Mouse (Mus musculus): ENCODE results near the gene Cfap97d2. TPM values are rescaled to one million over a fixed set of nuclear protein-coding genes. Genes with fewer than 3 reads are reported as not detected.
A peak's percentile ranks its signal among the peaks of the same experiment; 100 is the strongest.

Cfap97d2 gene
- polyA plus RNA-seq, 1 experiment = not detected

DNA sequence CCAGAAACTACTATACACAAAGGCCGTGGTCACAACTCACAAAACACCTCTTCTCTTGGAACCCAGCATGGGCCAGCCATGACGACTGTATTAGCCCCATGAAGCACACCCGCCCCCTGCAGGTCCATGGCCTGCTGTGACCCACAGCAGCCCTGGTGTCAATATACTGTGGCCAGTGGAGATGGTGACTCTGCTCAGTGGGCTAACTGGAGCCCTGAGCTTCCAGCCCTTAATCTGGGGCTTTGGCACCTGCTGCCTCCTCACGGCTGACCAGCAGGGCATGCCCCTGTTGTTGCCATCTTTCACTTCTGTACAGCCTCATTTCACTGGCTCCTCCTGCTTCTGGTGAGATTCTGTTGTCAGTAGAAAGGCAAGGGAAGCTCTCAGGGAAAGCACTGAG is 32.5 kb upstream of the Cfap97d2 start:
- Histone ChIP-seq H3K4me1 (ENCODE audit: control insufficient read depth, insufficient read depth, low read length) (peaks cover 34% of the 10 kb centered on the region), H3K27ac (ENCODE audit: insufficient read depth, low read depth, low read length) (peak overlapping the region; percentile 95), H3K4me3 (ENCODE audit: insufficient read depth, low read length) (peak overlapping the region; percentile 49)
- TF ChIP-seq POLR2A (IDR thresholded peaks at IDR 0.05; ENCODE audit: borderline replicate concordance, low read depth, low read length) (no peak), CTCF (IDR thresholded peaks at IDR 0.05; ENCODE audit: low read depth, low read length) (no peak)

DNA sequence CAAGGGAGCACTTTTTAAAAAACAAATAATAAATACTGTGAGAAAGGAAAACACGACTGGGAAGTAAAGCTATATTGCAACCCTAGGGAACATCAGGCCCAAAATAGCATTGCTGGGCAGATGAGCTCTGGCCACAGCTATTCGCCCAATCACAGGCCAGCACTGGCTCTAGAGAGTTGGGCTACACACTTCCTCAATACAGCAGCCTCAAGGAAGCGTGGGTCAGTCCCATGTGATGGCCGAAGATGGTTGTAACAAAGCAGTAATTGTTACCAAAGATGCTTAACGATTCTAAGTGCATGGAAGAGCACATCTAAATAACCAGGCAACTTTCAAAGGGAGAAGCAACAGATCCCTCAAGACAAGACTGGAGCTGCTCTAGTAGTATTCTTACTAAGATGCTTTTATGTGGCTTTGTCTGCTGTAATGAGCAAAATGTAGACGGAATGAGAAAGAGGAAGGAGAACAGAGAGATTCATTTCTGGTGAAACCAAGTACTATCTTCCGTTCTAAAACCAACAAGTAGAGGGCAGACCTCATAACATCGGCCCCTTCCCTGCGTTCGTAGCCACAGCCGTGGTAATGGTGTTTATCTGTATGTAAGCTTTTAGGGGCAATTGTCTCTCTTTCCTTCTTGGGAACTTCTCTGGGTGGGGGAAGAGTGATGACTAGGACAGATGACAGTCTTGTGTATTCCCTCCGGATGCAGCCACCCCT is 31.2 kb upstream of the Cfap97d2 start:
- TF ChIP-seq CTCF (IDR thresholded peaks at IDR 0.05; ENCODE audit: low read depth, low read length) (no peak), POLR2A (IDR thresholded peaks at IDR 0.05; ENCODE audit: borderline replicate concordance, low read depth, low read length) (no peak)
- H3K4me1 ChIP-seq (ENCODE audit: control insufficient read depth, insufficient read depth, low read length) = peaks cover 38% of the 10 kb centered on the region
- peak overlapping the region; percentile 89 for H3K4me3 ChIP-seq (ENCODE audit: insufficient read depth, low read length)

DNA sequence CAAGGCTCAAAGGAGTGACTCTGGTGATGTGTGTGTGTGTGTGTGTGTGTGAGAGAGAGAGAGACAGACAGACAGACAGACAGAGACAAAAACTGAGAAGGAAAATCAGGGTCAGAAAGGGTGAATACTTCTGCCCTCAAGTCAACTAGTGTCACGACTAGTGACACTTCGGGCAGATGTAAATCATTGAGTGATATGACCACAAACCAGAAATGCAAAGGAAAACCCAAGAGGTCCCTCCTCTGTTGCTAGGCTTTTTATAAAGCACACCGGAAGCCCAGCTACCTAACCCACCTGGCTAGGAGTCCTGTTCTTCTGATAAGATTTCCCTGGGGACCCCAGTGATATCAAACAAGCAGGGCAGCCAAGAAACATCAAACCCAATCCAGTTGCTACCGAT is 30.6 kb upstream of the Cfap97d2 start:
- Histone ChIP-seq H3K4me3 (ENCODE audit: insufficient read depth, low read length) (peak overlapping the region; percentile 89), H3K27ac (ENCODE audit: insufficient read depth, low read depth, low read length) (peak overlapping the region; percentile 95), H3K4me1 (ENCODE audit: control insufficient read depth, insufficient read depth, low read length) (peaks cover 38% of the 10 kb centered on the region)
- TF ChIP-seq POLR2A (IDR thresholded peaks at IDR 0.05; ENCODE audit: borderline replicate concordance, low read depth, low read length) = no peak
- TF ChIP-seq CTCF (IDR thresholded peaks at IDR 0.05; ENCODE audit: low read depth, low read length) = no peak

More for the DNA sequence above, 31.2 kb upstream of the Cfap97d2 start:
- H3K27ac ChIP-seq (ENCODE audit: insufficient read depth, low read depth, low read length) = peak overlapping the region; percentile 95

DNA sequence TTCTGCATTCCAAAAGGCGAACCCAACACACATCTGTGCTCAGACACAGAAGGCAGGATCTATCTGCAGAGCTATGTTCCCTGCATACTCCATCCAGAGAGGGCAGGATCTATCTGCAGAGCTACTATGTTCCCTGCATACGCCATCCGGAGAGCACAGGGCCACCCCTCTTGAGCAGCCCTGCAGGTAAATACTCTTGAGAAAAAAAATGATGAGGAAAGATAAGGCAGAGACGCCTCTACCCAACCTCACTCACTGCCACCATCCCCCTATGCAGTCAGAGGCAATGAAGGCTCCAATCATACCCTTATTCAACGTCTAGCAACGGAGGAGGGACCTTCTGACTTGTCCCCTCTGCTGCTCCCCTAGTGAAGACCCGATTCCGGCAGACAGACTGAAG is 30.2 kb upstream of the Cfap97d2 start:
- H3K27ac ChIP-seq (ENCODE audit: insufficient read depth, low read depth, low read length) = peak overlapping the region; percentile 95
- H3K4me3 ChIP-seq (ENCODE audit: insufficient read depth, low read length) = peak overlapping the region; percentile 89
- TF ChIP-seq POLR2A (IDR thresholded peaks at IDR 0.05; ENCODE audit: borderline replicate concordance, low read depth, low read length) = 0 out of 2 replicates have a peak, but pooled peaks have one; percentile 8
- no peak for TF ChIP-seq CTCF (IDR thresholded peaks at IDR 0.05; ENCODE audit: low read depth, low read length)
- H3K4me1 ChIP-seq (ENCODE audit: control insufficient read depth, insufficient read depth, low read length) = peaks cover 35% of the 10 kb centered on the region

DNA sequence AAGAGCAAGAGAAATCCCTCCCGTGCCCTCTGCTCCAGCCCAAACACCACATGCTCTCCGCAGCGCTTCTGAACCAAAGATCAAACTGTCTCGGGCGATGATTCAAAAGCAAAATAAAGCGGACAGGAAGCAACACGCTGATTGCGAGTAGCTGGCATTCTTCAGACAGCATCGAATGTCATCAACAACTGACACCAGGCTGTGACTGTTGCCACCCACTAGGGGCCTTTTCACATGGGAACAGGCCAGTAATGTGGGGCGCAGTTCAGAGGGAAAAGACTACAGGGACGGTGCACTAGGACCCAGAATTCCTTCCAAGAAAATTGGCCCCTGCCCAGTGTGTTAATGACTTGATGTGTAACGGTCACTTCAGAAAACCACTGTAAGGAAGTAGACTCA is 29.4 kb upstream of the Cfap97d2 start:
- Histone ChIP-seq H3K27ac (ENCODE audit: insufficient read depth, low read depth, low read length) (peak overlapping the region; percentile 95), H3K4me1 (ENCODE audit: control insufficient read depth, insufficient read depth, low read length) (peaks cover 27% of the 10 kb centered on the region), H3K4me3 (ENCODE audit: insufficient read depth, low read length) (peak overlapping the region; percentile 89)
- TF ChIP-seq POLR2A (IDR thresholded peaks at IDR 0.05; ENCODE audit: borderline replicate concordance, low read depth, low read length) = no peak
- TF ChIP-seq CTCF (IDR thresholded peaks at IDR 0.05; ENCODE audit: low read depth, low read length) = no peak

DNA sequence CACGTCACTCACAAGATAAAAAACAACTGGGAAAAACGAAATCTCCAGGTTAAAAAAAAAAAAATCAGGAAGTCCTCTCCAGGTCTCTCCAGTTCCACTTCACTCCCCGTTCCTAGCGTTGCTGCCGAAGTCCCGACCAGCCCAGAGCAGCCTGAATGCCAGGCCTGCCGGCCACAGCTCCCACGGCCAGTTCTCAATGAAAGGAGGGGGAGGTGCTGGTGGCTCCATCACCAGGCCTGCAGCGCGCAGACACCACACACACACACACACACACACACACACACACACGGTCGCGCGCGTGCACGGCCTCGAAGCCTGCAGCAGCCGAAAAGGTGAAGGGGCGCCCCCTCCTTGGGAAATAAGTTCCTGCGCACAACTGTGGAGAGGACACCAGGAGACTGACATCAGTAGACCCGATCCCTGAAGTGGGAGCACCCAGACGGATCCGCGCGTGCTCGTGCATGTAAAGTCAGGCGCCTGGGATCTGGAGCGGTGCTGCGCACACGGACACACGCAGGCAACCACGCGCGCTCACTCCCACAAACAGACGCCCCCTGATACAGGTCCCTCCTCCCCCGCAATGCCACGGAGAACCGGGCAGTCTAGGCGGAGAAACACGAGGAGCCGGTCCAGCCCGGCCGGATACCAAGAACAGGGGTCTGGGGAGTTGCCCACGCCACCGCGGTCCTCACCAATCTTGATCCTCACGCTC is 28.8 kb upstream of the Cfap97d2 start:
- no peak for TF ChIP-seq POLR2A (IDR thresholded peaks at IDR 0.05; ENCODE audit: borderline replicate concordance, low read depth, low read length)
- TF ChIP-seq CTCF (IDR thresholded peaks at IDR 0.05; ENCODE audit: low read depth, low read length) = no peak
- peak overlapping the region; percentile 89 for H3K4me3 ChIP-seq (ENCODE audit: insufficient read depth, low read length)
- peak overlapping the region; percentile 95 for H3K27ac ChIP-seq (ENCODE audit: insufficient read depth, low read depth, low read length)
- H3K4me1 ChIP-seq (ENCODE audit: control insufficient read depth, insufficient read depth, low read length) = peaks cover 23% of the 10 kb centered on the region

DNA sequence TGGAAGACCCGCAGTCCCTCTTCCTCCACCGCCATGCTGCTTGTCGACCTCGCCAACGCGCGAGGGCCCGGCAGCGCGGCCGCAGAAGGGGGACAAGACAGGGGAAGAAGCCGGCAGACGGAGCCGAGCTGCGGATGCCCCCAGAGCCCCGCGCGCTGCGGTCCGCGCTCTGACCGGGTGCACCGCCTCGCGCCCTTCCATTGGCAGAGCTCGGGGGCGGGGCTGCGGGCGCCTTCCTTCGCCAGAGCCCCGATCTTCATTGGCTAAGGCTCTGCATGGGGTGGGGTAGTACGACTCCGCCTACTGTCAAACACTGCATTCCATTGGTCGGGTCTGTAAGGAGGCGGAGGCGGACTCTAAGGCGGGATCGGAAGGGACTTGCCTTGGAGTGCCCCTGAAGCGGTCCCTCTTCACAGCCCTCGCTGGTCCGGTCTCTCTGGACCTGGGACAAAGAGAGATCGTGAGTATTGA is 28.2 kb upstream of the Cfap97d2 start, which contains the start of gene Rasa3:
Gene Rasa3 (minus strand): TSS at position 191 of the 471 bp plus-strand sequence.
- H3K27ac ChIP-seq (ENCODE audit: insufficient read depth, low read depth, low read length) = peak within 1 kb of the TSS; percentile 95
- H3K4me1 ChIP-seq (ENCODE audit: control insufficient read depth, insufficient read depth, low read length) = peaks cover 18% of the 10 kb centered on the region
- H3K4me3 ChIP-seq (ENCODE audit: insufficient read depth, low read length) = peak within 1 kb of the TSS; percentile 89
- no peak for TF ChIP-seq CTCF (IDR thresholded peaks at IDR 0.05; ENCODE audit: low read depth, low read length)
- peak; percentile 81 for TF ChIP-seq POLR2A (IDR thresholded peaks at IDR 0.05; ENCODE audit: borderline replicate concordance, low read depth, low read length)

DNA sequence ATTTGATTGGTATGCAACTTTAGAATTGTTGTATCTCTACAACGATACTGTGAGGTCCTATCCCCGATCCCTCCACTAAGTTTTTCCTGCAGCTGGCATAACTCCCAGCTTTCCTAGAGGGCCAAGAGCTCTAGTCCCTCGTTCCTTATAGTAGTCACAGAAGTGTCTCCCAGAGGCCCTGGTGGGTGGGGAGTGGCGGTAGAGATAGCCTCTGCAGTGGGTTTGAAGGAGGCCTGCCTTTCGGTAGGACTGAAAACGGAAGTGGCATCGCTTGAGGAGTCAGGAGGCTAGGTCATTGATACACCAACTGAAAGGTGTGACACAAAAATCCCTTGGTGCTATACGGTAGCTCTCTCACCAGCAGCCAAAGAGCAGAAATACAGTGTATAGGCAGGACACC is 27.5 kb upstream of the Cfap97d2 start:
- TF ChIP-seq POLR2A (IDR thresholded peaks at IDR 0.05; ENCODE audit: borderline replicate concordance, low read depth, low read length) (no peak), CTCF (IDR thresholded peaks at IDR 0.05; ENCODE audit: low read depth, low read length) (no peak)
- Histone ChIP-seq H3K27ac (ENCODE audit: insufficient read depth, low read depth, low read length) (no peak overlapping the region), H3K4me3 (ENCODE audit: insufficient read depth, low read length) (peak overlapping the region; percentile 46), H3K4me1 (ENCODE audit: control insufficient read depth, insufficient read depth, low read length) (peaks cover 12% of the 10 kb centered on the region)

DNA sequence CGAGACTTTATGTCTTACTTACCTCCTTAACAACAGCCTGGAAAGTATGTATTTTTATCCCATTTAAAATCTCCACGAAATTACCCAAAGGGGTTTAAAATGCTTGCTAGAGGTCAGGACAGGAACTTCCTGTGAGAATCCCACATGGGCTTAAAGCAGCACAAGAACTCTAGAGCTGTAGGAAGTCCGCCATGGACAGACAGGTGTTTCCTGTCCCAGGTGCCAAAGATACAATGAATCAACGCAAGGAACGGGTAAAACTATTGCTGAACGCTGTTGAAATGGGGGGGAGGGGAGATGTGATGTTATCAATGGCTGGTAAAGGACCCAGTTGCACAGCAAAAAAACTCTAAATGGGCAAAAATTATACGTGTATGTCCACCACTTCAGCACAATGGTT is 21.6 kb upstream of the Cfap97d2 start:
- no peak for TF ChIP-seq CTCF (IDR thresholded peaks at IDR 0.05; ENCODE audit: low read depth, low read length)
- no peak for TF ChIP-seq POLR2A (IDR thresholded peaks at IDR 0.05; ENCODE audit: borderline replicate concordance, low read depth, low read length)
- no peak overlapping the region for H3K27ac ChIP-seq (ENCODE audit: insufficient read depth, low read depth, low read length)
- H3K4me1 ChIP-seq (ENCODE audit: control insufficient read depth, insufficient read depth, low read length) = peaks cover 24% of the 10 kb centered on the region
- no peak overlapping the region for H3K4me3 ChIP-seq (ENCODE audit: insufficient read depth, low read length)
